Mouse (Mus musculus) spleen, embryonic (tissue): ENCODE results near the gene Rbms3.

Source experiments
- CTCF ChIA-PET: fragments of 350-600 bp; sonication (Branson Sonifier 250); formaldehyde crosslinking; loops from one replicate; lab custom pipeline; 2022; lab: Charles Lee

Rbms3 gene

DNA sequence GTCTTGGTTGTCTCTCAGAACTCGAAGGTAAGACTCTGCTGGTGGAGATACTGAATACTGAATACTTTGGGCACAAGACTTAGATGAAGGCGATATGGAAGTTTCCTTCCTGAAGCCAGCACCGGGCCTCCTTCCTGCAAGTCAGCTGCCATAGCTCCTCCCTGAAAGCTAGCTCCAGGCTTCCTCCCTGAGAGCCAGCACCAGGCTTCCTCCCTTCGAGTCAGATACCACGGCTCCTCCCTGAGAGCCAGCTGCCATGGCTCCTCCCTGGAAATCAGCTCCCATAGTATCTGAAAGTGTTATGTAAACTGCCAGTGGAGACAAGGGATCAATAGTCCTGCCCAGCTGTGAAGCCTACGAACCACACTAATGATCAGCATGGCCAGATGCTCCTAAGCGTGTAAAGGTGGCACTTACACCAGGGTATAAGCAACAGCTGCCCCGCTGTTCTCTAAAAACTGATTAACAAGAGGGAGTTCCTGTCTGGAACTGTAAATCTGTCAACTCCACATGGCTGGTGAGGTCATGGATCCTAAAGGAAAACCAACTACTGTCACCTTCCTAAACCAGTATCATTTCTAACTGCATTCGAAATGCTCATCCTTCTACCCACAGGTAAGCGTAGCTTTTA is 867.2 kb downstream of the Rbms3 start:
- CTCF ChIA-PET, result interaction anchor here (0.7 kb wide), 1 partner anchor 11 kb away, joined by 4 read pairs; no protein-coding TSS in a partner anchor

DNA sequence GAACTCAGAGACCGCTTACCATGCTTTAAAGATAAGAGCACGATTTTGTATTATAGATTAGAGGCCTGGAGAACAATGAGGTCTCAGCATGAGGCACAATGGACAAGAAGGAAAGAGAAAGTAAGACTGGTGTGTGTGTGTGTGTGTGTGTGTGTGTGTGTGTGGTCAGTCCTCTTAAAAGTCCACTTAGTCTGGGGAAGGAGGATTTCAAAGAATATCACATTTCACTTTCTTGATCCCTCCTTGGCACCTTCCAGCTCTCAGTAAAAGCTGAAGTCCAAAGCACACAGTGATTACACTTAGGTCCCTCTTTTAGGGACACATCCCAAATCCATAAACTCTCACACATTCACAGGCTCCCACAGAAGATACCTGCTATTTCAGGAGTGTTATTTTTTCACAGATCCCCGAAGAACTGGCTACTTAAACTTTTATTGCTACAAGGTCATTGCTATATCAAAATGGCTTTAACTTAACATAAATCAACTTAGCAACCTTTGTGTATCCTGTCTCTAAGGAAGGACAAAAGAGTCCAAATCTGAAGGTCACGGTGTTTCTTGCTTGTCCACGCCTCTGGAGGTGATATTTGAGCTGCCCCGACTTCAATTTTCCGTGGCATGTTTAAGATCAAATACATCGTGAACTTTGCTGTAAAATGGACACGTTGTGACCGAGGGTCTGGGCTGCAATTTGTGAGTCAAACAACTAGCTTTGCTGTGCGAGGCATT is 880.7 kb downstream of the Rbms3 start:
- CTCF ChIA-PET, result no interaction called here

DNA sequence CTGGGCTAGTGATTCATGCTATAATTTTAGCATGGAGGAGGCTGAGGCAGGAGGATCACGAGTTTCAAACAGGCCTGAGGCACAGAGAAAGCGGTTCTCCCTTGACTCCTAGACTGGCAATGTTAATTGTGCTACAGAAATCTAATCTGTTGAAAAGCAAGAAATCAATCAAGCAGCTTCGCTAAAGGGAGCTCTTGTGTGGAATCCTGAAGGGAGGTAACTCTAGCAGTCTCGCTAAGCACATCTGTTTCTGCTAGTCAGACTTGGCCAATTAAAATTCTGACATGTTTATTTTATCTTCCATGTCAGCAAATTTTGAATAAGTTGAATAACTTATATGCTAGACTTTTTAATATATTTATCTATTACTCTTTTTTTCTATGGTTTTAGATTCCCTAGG is 881.4 kb downstream of the Rbms3 start:
- CTCF ChIA-PET, result no interaction called here

DNA sequence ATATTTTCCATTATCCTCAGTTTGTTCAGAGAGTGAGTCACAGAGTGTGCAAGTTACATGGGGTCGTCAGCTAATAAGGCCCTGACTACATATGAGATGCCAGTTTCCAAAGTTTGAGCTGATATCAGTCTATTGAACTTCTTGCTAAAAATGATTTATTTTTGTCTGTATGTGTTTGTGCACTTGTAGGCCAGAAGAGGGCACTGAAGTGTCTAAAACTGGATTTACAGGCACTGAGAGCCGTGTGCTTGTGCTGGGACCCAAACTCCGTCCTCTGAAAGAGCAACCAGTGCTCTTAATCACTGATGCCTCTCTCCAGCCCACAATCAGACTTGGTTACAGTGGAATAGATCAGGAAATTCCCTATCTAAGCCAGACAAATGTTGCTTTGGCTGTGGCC is 882.8 kb downstream of the Rbms3 start:
- CTCF ChIA-PET, result no interaction called here

DNA sequence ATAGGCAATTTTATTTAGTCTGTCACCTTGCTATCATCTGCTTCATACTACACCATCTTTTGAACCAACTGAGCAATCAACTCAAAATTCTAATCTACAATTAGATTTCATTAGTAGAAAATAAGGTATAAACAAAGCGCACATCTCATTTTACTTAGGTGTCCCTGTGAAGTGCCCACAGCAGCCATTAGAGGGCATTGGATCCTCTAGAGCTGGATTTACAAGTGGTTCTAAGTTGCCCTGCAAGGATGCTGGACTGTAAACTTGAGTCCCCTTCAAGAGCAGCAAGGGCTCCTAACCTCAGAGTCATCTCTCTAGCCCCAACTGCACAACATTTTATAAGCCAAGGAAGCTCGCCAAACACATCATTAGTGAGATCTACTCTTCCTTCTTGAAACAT is 891.9 kb downstream of the Rbms3 start:
- CTCF ChIA-PET, result no interaction called here

DNA sequence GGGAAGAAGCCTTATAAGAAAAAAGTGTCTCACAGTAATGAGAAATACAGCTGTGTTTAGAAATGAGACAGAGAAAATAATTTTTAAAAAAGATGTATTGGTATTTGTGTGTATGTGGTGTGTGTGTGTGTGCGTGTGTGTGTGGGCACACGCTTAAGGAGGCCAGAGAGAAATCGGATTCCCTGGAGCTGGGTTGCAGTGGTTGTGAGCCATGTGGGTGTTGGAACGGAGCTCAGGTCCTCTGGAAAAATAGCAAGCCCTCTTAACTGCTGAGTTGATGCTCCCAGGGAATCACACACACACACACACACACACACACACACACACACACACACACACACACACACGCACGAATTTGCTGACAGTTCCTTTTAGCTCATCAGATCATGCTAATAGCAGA is 900.5 kb downstream of the Rbms3 start:
- CTCF ChIA-PET, result no interaction called here

DNA sequence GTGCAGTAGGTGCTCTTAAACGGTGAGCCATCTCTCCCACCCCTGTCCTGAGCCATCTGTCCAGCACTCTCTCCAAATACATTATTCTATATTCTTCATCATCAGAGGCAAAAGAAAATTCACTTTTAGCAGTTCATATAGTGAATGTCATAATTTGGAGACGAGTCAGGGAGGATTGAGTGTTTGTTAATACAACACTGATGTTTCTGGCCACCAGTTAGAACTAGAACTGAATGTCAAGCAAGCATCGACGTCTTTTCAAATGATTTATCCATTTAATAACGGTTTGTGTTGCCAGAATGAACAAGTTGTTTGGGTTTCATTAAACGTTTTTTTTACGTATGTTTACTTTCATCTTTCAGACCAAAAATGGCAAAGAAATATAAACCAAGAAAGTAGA is 901.1 kb downstream of the Rbms3 start:
- CTCF ChIA-PET, result no interaction called here

DNA sequence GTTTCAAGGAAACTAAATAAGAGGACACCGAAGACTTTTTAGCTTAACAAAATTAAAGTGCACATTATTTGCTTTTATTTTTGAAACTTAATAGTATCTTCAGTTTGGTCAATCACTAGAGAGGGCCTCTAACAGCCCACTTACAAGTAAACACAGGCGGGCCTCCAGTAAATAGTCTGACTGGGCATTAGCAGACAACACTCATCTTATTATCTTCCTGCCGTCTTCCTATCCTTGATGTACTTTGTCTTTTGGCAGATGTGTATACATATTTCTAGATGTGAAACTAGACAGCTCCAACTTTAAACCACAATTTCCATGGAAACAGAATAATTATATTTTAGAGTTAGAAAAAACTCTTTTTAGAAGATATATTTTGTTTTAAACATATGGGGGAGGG is 901.6 kb downstream of the Rbms3 start:
- CTCF ChIA-PET, result no interaction called here

DNA sequence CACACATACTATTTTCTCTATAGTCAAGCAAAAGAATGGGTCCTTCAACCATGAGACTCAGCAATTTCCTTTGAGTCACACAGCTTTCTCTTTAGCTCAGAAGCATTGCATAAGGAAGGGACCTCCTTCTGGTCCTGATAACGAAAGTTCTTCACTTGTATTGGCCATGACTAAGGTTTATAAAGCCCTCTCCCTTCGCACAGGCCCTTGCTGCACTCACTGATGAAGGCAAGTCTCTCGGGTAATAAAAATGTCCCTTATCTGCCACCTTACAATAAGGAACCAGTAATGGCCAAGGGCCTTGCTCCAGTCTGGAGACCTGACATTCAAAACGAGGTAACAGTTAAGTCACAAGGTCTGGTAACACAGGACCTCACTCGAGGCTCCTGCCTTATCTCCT is 905.1 kb downstream of the Rbms3 start:
- CTCF ChIA-PET, result no interaction called here

DNA sequence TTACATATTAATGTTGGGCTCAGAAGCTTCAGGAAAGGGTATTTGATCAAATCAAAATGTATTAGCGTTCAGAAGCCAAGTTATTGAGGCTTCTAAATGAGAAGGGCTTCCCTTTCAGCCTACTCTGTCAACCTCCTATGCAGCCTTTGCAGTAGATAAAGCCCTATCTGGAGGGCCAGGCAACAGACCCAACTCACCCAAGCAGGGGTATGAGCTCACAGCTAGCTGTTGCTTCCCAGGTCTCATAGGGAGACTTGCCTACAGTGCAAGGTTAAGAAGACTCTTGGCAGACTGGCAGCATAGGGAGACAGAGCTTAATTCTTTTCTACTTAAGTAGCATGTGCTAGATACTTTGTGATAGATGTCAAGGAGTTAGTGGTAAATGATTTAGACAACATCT is 926.6 kb downstream of the Rbms3 start:
- CTCF ChIA-PET, result no interaction called here

DNA sequence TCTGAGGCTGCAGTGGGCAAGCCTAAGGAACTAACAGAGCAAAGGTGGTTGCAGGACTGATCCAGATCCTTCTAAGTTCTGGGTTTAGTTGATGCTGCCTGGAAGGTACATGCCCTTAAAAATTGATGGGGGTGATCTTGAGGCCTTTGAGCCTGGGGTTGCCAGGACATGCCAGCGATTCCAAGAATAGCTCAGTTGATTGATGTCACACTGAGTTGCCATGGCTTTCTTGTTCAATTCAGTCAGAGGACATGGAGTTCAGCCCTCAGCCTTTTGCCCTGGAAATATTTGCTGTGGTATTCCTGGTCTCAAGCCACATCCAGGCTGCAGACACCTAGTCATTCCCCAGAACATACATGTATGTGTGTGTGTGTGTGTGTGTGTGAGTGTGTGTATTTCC is 927.1 kb downstream of the Rbms3 start:
- CTCF ChIA-PET, result no interaction called here

DNA sequence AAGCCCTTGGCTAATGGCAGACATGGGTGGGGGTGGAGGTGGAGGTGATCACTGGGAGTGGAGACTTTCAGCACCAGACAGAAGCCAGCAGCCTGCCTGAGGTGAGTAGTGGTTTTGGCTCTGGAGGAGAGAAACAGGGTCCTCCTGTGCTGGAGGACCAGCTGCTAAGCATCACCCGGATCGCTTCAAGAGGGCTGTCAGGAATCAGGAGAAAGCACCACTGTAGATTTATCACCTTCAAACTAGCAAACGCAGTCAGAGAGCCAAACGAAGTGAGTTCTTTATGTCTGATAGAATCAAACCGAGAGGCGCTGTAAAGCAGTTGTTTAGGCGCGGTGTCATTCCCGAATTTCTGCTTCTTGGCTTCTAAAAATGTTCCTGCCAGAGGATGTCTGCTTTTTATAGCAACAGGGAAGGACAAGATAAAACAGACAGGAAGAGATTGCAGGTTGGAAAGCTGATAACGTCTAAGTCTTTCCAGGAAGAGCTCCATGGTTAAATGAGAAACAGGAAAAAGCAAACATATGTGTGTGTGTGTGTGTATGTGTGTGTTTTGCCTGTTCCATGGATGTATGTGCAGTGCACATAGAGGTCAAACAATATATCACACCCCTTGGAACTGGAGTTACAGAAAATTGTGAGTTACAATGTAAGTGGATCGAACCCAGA is 928.1 kb downstream of the Rbms3 start:
- CTCF ChIA-PET, result no interaction called here

DNA sequence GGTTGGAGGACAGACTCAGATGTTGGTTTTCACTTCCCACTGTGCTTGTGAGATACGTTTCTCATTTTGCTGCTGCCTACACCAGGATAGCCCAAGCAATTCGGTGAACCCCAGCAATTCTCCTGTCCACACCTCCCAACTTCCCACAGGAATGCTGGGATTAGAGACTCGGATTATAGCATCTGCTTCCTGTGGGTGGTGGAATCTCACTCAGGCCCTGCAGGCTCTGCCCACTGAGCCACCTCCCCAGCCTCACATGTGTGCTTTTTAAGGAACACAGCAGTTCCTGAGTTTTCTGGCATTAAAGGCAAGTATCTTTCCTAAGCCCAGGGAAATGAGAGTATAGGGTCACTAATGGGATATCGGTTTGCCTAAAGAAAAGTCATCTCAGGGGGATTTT is 941.1 kb downstream of the Rbms3 start:
- CTCF ChIA-PET, result no interaction called here

DNA sequence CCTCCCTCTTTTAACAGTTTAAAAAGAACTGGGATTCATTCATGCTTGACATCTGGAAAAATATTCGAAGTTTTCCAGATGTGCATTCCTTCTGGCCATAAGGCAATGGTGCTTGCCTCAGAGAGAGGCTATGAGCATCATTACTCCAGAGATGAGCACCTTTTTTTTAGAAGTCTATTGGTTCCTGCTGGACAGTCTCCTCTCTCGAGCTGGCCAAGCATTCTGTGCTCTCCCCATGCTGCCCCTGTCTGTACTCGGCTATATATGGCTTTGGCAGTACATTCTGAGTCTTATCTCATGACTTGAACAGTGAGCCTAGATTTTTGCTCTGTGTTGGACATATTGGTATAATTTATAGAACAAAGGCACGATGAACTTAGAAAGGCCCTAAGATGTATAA is 952.6 kb downstream of the Rbms3 start:
- CTCF ChIA-PET, result no interaction called here

DNA sequence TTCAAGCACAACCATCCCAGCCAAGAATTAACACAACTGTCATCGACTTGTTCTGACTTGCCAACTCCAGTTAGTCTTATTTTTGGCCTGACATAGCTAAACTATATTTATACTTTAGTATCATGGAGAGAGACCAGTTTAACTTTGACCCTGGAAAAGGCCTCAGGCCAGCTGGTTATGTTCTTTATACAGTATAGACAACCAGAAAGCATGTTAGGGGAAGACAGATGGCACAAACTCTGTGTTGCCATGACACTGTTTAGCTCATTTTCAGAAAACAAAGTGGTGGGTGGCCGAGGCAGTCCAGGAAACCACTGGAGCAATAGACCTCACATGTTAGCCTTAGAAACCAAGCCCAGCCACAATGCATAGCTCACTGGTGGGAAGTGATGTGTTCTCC is 953.3 kb downstream of the Rbms3 start:
- CTCF ChIA-PET, result no interaction called here

DNA sequence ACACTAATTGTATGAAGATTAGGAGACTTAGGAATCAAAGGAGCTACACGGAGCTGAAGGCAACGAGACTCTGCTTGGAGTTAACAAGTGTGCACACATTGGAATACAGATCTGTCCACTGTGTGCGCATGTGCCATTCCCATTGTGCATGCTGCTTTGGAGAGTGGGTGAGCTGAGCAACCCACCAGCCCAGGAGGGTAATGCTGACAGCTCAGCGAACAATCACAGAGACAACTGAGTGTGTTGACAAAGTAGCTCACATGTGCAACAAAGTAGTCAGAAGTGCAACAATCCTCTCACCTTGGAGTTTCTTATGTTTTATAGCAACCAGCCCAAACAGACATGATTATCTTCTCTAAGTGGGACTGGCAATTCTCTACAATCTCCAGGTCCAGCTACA is 955.5 kb downstream of the Rbms3 start:
- CTCF ChIA-PET, result no interaction called here

DNA sequence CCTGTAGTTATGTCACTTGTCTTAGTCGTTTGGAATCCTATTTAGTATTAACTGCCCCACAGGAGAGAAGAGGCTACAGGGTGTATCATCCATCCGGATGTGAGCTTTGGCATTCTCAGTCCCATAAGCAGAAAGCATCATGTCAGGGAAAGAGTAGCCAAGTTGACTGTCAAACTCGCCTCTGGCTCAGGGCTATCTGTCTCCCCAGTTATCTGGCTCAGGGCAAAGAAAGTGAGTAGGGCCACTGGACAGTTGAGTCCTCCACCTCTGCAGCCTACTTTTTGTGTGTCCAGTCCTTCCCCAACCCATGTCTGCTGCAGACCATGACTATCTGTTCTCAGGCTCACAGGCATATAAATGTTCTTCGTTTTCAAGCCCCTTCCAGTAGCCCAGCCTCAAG is 968.7 kb downstream of the Rbms3 start:
- CTCF ChIA-PET, result no interaction called here

DNA sequence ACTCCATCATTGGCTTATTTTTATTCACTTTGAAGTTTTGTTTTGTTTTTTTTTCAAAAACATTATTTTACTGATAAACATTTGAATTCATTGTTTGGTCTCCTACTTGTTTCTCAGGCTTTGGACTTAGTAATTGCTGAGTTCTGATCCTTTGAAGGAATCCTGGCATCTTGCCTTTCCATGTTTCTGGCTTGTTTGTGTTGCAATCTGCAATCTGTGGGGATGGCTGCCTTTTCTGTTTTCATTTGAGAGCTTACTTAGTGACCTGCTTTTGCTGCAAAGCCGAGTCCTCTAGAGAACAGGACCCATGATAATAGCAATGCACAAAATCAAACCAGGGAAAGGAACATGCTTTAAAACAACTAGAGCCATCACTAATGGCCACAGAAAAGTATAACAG is 969.8 kb downstream of the Rbms3 start:
- CTCF ChIA-PET, result no interaction called here

DNA sequence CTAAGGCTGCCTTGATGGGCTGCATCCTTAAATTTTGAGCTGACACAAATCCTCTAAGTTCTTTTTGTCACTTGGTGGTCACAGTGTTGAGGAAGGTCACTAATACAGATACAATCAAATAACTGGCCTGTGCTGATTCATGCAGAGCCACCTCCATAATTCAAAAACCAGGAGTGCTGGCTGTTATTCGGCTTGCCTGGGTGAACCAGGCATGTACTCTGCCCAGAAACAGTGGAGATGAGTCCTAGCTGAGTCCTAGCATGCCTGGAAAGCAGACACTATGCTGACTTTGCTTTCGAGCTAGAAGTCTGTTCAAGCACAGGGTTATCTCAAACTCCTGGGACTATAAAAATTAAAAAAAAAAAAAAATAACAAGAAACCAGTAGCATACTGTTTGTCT is 972.6 kb downstream of the Rbms3 start:
- CTCF ChIA-PET, result no interaction called here

DNA sequence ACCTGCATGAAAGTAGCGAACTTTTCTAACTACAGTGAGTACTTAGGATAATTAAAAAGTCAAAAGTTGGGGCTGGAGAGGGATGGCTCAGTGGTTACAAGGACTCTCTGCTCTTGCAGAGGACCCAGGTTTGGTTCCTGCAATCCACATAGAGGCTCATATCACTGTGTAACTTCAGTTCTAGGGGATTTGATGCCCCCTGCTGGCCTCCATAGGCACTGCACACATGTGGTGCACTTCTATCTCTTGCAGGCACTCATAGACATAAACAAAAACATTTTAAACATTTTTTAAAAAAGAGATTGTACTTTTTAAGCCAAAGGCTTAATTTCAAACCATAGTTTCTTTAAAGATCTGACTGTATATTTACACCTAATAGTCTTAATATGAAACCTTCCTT is 978.3 kb downstream of the Rbms3 start:
- CTCF ChIA-PET, result no interaction called here

DNA sequence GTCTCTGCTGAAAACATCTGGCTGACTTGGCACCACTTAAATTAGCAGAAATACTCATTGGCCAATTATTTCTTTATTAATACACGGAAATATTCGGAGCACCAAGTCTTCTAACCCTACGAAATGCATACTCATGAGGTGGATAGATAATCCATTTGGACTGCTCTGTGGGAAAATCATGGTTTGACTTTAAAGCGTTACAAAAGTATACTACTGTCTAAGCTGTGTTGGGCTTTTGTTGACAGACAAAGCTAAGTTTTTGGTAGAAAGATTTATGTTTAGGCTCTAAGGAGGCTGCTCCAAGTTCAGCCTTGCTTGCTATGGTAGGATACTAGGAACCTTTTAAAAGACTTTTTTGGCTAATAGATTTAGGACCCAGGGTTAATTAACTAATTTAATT is 979.8 kb downstream of the Rbms3 start:
- CTCF ChIA-PET, result no interaction called here

DNA sequence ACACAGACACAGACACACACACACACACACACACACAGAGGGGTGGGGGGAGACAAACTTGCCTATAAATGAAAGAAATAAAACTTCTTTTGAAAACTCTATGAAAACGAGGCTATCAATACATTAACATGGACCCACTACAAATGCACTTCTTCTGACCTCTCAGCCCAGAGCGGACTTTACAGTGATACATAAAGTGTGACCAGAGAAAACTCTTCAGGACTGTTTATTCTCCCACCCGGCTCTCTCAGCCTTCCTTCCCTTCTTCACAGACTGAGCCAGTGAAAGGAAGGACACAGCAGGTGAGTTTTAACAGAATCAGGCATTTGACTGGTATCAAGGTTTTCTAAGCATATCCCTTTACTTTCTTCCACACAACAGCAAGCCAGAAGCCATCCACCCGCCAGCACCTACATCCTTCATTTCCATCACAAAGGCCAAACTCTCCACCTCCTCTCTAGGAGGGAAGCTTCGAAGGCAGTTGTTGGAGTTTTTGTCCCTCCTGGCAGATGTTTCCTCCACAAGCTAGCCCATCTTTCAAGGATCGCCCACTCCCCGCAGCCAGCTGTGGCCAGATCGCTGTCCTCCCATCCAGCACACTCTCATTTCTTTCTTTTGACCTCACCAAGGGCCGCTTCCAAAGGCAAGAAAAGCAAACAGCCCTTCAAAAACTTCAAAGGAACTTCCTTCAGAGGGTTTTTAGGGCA is 980.5 kb downstream of the Rbms3 start:
- CTCF ChIA-PET, result no interaction called here

DNA sequence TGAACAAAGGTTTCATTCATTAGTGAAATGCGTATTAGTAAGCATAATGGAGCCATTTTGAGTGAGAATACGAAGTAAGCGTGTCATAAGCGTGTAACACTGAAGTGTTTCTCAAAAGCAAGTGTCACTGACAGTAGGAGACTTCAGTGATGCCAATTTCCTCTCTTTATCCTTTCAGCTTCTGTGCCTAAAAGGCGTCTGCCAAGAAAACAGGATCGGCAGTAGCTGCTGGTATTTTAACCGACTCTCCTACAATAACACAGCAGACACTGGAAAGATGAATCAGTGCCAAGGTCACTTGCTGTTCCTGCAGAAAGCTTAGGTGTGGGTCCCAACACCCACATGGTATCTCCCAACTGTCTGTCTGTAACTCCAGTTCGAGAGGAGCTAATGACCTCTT is 985.1 kb downstream of the Rbms3 start:
- CTCF ChIA-PET, result no interaction called here
